Mouse (Mus musculus): ENCODE results near the gene Sdccag8. TPM values are rescaled to one million over a fixed set of nuclear protein-coding genes. Genes with fewer than 3 reads are reported as not detected.
"Not testable (repeated sequence)": the region's sequence is repeated elsewhere in the genome, so short reads cannot be mapped to it uniquely, and the experiment has no call there.

The Sdccag8 gene
- polyA plus RNA-seq, 1 experiment, result 5.9 TPM

DNA sequence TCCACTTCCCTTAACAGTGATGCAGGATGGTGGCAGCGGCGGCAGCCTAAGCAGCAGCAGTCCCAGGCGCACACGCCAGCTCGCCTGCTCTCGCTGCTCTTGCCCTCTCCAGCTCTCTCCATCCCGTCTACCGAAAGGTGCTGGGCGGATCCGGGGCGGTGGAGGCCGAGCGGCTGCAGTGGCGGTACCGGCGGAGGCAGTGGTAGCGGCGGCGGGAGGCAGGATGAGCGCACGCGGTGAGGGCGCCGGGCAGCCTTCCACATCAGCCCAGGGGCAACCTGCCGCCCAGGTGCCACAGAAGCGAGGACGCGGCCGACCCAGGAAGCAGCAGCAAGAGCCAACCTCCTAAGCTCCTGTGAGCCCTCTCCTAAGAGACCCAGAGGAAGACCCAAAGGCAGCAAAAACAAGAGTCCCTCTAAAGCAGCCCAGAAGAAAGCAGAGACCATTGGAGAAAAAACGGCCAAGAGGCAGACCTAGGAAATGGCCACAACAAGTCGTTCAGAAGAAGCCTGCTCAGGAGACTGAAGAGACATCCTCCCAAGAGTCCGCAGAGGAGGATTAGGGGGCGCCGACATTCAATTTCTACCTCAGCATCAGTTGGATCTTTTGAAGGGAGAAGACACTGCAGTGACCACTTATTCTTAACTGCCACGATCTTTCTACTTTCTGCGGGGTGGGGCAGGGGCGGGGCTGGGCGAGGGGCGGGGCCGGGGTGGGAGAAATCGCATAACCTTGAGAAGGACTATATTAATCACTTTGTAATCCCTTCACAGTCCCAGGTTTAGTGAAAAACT is 21.2 kb downstream of the Sdccag8 start:
- H3K36me3 ChIP-seq (ENCODE audit: control insufficient read depth, insufficient read depth, low read length, poor library complexity, severe bottlenecking), result no peaks in the 10 kb centered on the region
- no peaks in the 10 kb centered on the region for H3K4me1 ChIP-seq (ENCODE audit: control insufficient read depth, insufficient read depth, low read length)
- TF ChIP-seq POLR2A (IDR thresholded peaks at IDR 0.05; ENCODE audit: insufficient read depth, low read length) (no peak), EP300 (IDR thresholded peaks at IDR 0.05; ENCODE audit: insufficient read depth, low read depth, low read length) (no peak), CTCF (IDR thresholded peaks at IDR 0.05; ENCODE audit: low read depth, low read length) (no peak)
- H3K4me3 ChIP-seq (ENCODE audit: low read depth, low read length), result peak overlapping the region; percentile 57
- H3K9me3 ChIP-seq (replicated peaks; ENCODE audit: control insufficient read depth, insufficient read depth, low read length, poor library complexity, severe bottlenecking), result no peaks in the 10 kb centered on the region
- H3K27me3 ChIP-seq (ENCODE audit: control insufficient read depth, insufficient read depth, low read length, poor library complexity, severe bottlenecking), result no peaks in the 10 kb centered on the region
- H3K27ac ChIP-seq (ENCODE audit: insufficient read depth, low read length), result no peak overlapping the region
- peak overlapping the region; percentile 49 for H3K9ac ChIP-seq (ENCODE audit: low read depth, poor library complexity, severe bottlenecking)

GRCm38 (mm10) chr1:176836562-176836961 is 22.1 kb downstream of the Sdccag8 start:
- not testable (repeated sequence) for H3K4me3 ChIP-seq (ENCODE audit: low read depth, low read length); H3K36me3 ChIP-seq (ENCODE audit: control insufficient read depth, insufficient read depth, low read length, poor library complexity, severe bottlenecking); H3K27ac ChIP-seq (ENCODE audit: insufficient read depth, low read length); H3K4me1 ChIP-seq (ENCODE audit: control insufficient read depth, insufficient read depth, low read length); H3K9me3 ChIP-seq (replicated peaks; ENCODE audit: control insufficient read depth, insufficient read depth, low read length, poor library complexity, severe bottlenecking); H3K9ac ChIP-seq (ENCODE audit: low read depth, poor library complexity, severe bottlenecking); H3K27me3 ChIP-seq (ENCODE audit: control insufficient read depth, insufficient read depth, low read length, poor library complexity, severe bottlenecking)

- Histone ChIP-seq H3K9ac (ENCODE audit: low read depth, poor library complexity, severe bottlenecking) (no peak overlapping the region), H3K4me1 (ENCODE audit: control insufficient read depth, insufficient read depth, low read length) (no peaks in the 10 kb centered on the region), H3K27me3 (ENCODE audit: control insufficient read depth, insufficient read depth, low read length, poor library complexity, severe bottlenecking) (no peaks in the 10 kb centered on the region), H3K27ac (ENCODE audit: insufficient read depth, low read length) (no peak overlapping the region), H3K9me3 (replicated peaks; ENCODE audit: control insufficient read depth, insufficient read depth, low read length, poor library complexity, severe bottlenecking) (peaks cover 5% of the 10 kb centered on the region; the same call in 1 of the 2 replicates), H3K36me3 (ENCODE audit: control insufficient read depth, insufficient read depth, low read length, poor library complexity, severe bottlenecking) (no peaks in the 10 kb centered on the region), H3K4me3 (ENCODE audit: low read depth, low read length) (no peak overlapping the region)
- TF ChIP-seq EP300 (IDR thresholded peaks at IDR 0.05; ENCODE audit: insufficient read depth, low read depth, low read length) (no peak), POLR2A (IDR thresholded peaks at IDR 0.05; ENCODE audit: insufficient read depth, low read length) (no peak), CTCF (IDR thresholded peaks at IDR 0.05; ENCODE audit: low read depth, low read length) (no peak)
These were observed 30.9 kb downstream of the Sdccag8 start for GRCm38 (mm10) chr1:176845082-176845977.

DNA sequence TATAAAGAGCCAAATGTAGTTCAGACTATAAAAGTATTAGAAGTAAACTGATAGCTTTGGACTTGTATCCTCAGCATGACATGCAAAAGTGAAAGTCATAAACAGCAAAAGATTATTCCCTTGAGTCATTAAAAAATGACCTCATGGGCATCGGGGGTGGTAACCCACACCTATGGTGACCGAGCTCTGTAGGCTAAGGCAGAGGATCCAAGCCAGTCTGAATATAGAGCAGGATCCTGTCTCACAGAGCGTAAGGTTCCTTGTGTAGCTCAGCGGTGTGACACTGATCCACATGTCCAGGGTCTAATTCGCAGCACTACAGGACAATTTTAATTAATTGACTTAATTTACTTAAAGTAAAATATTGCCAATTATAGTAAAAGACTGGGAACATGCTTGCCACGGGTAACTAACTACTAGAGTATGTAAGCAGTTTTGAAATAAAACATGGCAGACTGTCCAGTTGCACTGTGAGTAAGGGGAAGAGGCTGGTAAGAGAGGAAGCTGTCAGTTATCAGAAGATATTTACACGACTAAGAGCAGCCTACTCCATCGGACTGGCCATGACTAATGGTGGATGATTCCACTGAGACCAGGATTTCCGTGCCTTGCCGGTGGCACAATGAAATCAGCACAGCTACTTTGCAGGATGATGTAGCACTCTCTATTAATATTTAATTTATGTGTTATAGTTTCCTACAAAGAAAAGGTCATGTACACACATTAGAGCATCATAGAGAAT is 32.8 kb downstream of the Sdccag8 start:
- H3K4me3 ChIP-seq (ENCODE audit: low read depth, low read length), result no peak overlapping the region
- H3K36me3 ChIP-seq (ENCODE audit: control insufficient read depth, insufficient read depth, low read length, poor library complexity, severe bottlenecking), result no peaks in the 10 kb centered on the region
- no peaks in the 10 kb centered on the region for H3K27me3 ChIP-seq (ENCODE audit: control insufficient read depth, insufficient read depth, low read length, poor library complexity, severe bottlenecking)
- H3K4me1 ChIP-seq (ENCODE audit: control insufficient read depth, insufficient read depth, low read length), result no peaks in the 10 kb centered on the region
- H3K9me3 ChIP-seq (replicated peaks; ENCODE audit: control insufficient read depth, insufficient read depth, low read length, poor library complexity, severe bottlenecking), result peaks cover 5% of the 10 kb centered on the region; the same call in 1 of the 2 replicates
- H3K27ac ChIP-seq (ENCODE audit: insufficient read depth, low read length), result no peak overlapping the region
- TF ChIP-seq POLR2A (IDR thresholded peaks at IDR 0.05; ENCODE audit: insufficient read depth, low read length) (no peak), EP300 (IDR thresholded peaks at IDR 0.05; ENCODE audit: insufficient read depth, low read depth, low read length) (no peak), CTCF (IDR thresholded peaks at IDR 0.05; ENCODE audit: low read depth, low read length) (no peak)
- H3K9ac ChIP-seq (ENCODE audit: low read depth, poor library complexity, severe bottlenecking), result no peak overlapping the region

DNA sequence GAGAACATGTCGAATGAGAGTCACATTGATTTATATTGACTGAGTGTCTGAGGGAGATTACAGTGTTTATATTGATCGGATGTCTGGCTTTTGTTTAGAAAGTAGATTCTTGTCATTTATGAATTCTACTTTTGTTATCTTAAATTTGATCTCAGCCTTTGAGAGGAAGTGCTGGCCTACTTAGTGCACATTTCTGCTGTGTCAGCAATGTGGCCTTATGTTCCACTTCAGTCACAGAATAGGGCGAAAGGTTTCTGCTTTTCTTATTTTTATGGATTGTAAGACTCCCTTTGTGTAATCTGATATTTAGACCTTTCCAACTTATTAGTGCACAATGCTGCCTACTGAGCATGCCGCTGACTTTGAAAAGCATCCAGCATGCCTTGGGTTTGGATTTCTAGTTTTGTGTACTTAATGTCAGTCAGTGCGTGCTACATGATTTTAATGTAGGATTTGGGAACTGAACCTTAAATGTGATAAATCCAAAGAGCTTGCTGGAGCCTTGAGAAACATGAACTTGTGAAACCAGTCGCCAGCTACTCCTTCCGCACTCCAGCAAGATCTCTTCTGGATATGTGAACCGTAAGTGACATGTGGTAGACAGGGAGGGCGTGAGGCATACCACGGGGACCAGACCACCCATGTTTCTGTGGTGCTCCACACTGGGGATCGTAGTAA is 34.3 kb downstream of the Sdccag8 start:
- no peak overlapping the region for H3K27ac ChIP-seq (ENCODE audit: insufficient read depth, low read length)
- H3K9ac ChIP-seq (ENCODE audit: low read depth, poor library complexity, severe bottlenecking), result no peak overlapping the region
- TF ChIP-seq POLR2A (IDR thresholded peaks at IDR 0.05; ENCODE audit: insufficient read depth, low read length), result no peak
- no peak for TF ChIP-seq EP300 (IDR thresholded peaks at IDR 0.05; ENCODE audit: insufficient read depth, low read depth, low read length)
- no peak for TF ChIP-seq CTCF (IDR thresholded peaks at IDR 0.05; ENCODE audit: low read depth, low read length)
- H3K4me1 ChIP-seq (ENCODE audit: control insufficient read depth, insufficient read depth, low read length), result no peaks in the 10 kb centered on the region
- H3K27me3 ChIP-seq (ENCODE audit: control insufficient read depth, insufficient read depth, low read length, poor library complexity, severe bottlenecking), result no peaks in the 10 kb centered on the region
- H3K36me3 ChIP-seq (ENCODE audit: control insufficient read depth, insufficient read depth, low read length, poor library complexity, severe bottlenecking), result no peaks in the 10 kb centered on the region
- peaks cover 5% of the 10 kb centered on the region; the same call in 1 of the 2 replicates for H3K9me3 ChIP-seq (replicated peaks; ENCODE audit: control insufficient read depth, insufficient read depth, low read length, poor library complexity, severe bottlenecking)
- H3K4me3 ChIP-seq (ENCODE audit: low read depth, low read length), result no peak overlapping the region

Measured in ES-Bruce4 (cell line).